Mouse (Mus musculus) embryonic facial prominence, embryonic 15.5 days (tissue): ENCODE measurements around the gene Fancc. TPM values are rescaled to one million over a fixed set of nuclear protein-coding genes. Genes with fewer than 3 reads are reported as not detected.
A peak's percentile ranks its signal among the peaks of the same experiment; 100 is the strongest.

Experiments
- ATAC-seq: fragments of 200-750 bp; cut with Nextera tagmentation; 2 replicates; pipeline ENCODE4 v1.8.0; 2017; ENCODE audit warnings: low read depth, moderate TSS enrichment; ENCODE audit not compliant: insufficient number of reproducible peaks, low FRiP score, low TSS enrichment
- H3K27ac ChIP-seq: fragments of 300-500 bp; sonication (generic); replicated peaks from 2 replicates; pipeline ENCODE4 v1.5.1; 2015; ENCODE audit warnings: mild to moderate bottlenecking, inconsistent platforms
- H3K27me3 ChIP-seq: fragments of 300-500 bp; sonication (generic); 2 replicates; pipeline ENCODE4 v1.6.1; 2015; ENCODE audit warnings: inconsistent platforms
- H3K36me3 ChIP-seq: fragments of 300-500 bp; sonication (generic); 2 replicates; pipeline ENCODE4 v1.6.1; 2015; ENCODE audit warnings: mild to moderate bottlenecking, inconsistent platforms
- H3K4me1 ChIP-seq: fragments of 300-500 bp; sonication (generic); 2 replicates; pipeline ENCODE4 v1.6.1; 2015; ENCODE audit warnings: inconsistent platforms
- H3K4me2 ChIP-seq: fragments of 300-500 bp; sonication (generic); replicated peaks from 2 replicates; pipeline ENCODE4 v1.6.1; 2015; ENCODE audit warnings: mild to moderate bottlenecking, inconsistent platforms
- H3K4me3 ChIP-seq: fragments of 300-500 bp; sonication (generic); replicated peaks from 2 replicates; pipeline ENCODE4 v1.5.1; 2015; ENCODE audit warnings: mild to moderate bottlenecking, inconsistent platforms
- H3K9ac ChIP-seq: fragments of 300-500 bp; sonication (generic); 2 replicates; pipeline ENCODE4 v1.6.1; 2015; ENCODE audit warnings: inconsistent platforms
- H3K9me3 ChIP-seq: fragments of 300-500 bp; sonication (generic); replicated peaks from 2 replicates; pipeline ENCODE4 v1.6.1; 2016; ENCODE audit warnings: inconsistent platforms
- WGBS: fragments of 180-500 bp; shearing (Covaris S2); methylation state at CpG from one replicate; pipeline ENCODE4 v1.1.7; 2015; 5-methylcytosine and 5-hydroxymethylcytosine counted together
- polyA plus RNA-seq: library from polyadenylated mRNA; unstranded; fragments of >200 nt; fragmentation: Nextera tagmentation; extraction: Ambion mirVana; gene quantifications from 2 replicates; pipeline ENCODE4 v1.2.1, GENCODE M21; 2015

Gene Fancc
- polyA plus RNA-seq, 1 experiment from 2014 or later = 22.9 TPM

- peaks cover 91% of the 10 kb centered on the region for H3K36me3 ChIP-seq
- 76% methylated on average over 26 of the region's 26 CpGs for WGBS
- H3K9me3 ChIP-seq = no peaks in the 10 kb centered on the region
- H3K27me3 ChIP-seq = no peaks in the 10 kb centered on the region
- H3K4me2 ChIP-seq = no peak overlapping the region
- ATAC-seq = no peak; the same call in 1 of the 2 replicates
- H3K4me3 ChIP-seq = no peak overlapping the region
- no peak overlapping the region for H3K9ac ChIP-seq
- H3K4me1 ChIP-seq = peaks cover 20% of the 10 kb centered on the region; the same call in 1 of the 2 replicates
- no peak overlapping the region for H3K27ac ChIP-seq
Observed at GRCm38 (mm10) chr13:63513374-63514098, 16.5 kb upstream of the Fancc start.

- Histone ChIP-seq H3K36me3 (peaks cover 90% of the 10 kb centered on the region), H3K27ac (no peak overlapping the region; the same call in 1 of the 2 replicates), H3K4me3 (no peak overlapping the region), H3K4me2 (no peak overlapping the region), H3K27me3 (no peaks in the 10 kb centered on the region), H3K4me1 (peaks cover 20% of the 10 kb centered on the region; the same call in 1 of the 2 replicates), H3K9ac (no peak overlapping the region), H3K9me3 (no peaks in the 10 kb centered on the region)
- WGBS = 45% methylated on average over 6 of the region's 6 CpGs
- ATAC-seq = no peak
Observed at GRCm38 (mm10) chr13:63512411-63512810, 15.3 kb upstream of the Fancc start.

GRCm38 (mm10) chr13:63507821-63508220 is 10.7 kb upstream of the Fancc start:
- Histone ChIP-seq H3K4me2 (no peak overlapping the region), H3K9ac (no peak overlapping the region), H3K27ac (no peak overlapping the region), H3K9me3 (no peaks in the 10 kb centered on the region), H3K36me3 (peaks cover 51% of the 10 kb centered on the region), H3K4me3 (no peak overlapping the region), H3K4me1 (no peaks in the 10 kb centered on the region), H3K27me3 (no peaks in the 10 kb centered on the region)
- 89% methylated on average over 5 of the region's 5 CpGs for WGBS
- no peak for ATAC-seq

- peaks cover 44% of the 10 kb centered on the region for H3K36me3 ChIP-seq
- no peak overlapping the region for H3K4me3 ChIP-seq
- no peaks in the 10 kb centered on the region for H3K27me3 ChIP-seq
- no peaks in the 10 kb centered on the region for H3K4me1 ChIP-seq
- H3K27ac ChIP-seq = 0 out of 2 replicates have a peak overlapping the region, but pooled peaks have one; percentile 2
- WGBS = 76% methylated on average over 6 of the region's 6 CpGs
- no peaks in the 10 kb centered on the region for H3K9me3 ChIP-seq
- H3K4me2 ChIP-seq = no peak overlapping the region
- H3K9ac ChIP-seq = no peak overlapping the region
- ATAC-seq = no peak
Observed at GRCm38 (mm10) chr13:63507001-63507556, 10.0 kb upstream of the Fancc start.

GRCm38 (mm10) chr13:63506364-63506763 is 9.3 kb upstream of the Fancc start:
- Histone ChIP-seq H3K36me3 (peaks cover 37% of the 10 kb centered on the region), H3K27ac (0 out of 2 replicates have a peak overlapping the region, but pooled peaks have one; percentile 2), H3K4me1 (no peaks in the 10 kb centered on the region), H3K4me2 (no peak overlapping the region), H3K9me3 (no peaks in the 10 kb centered on the region), H3K4me3 (no peak overlapping the region), H3K27me3 (no peaks in the 10 kb centered on the region), H3K9ac (no peak overlapping the region)
- 32% methylated on average over 1 of the region's 1 CpGs for WGBS
- no peak for ATAC-seq

- WGBS = 96% methylated on average over 2 of the region's 2 CpGs
- no peak for ATAC-seq
- no peak overlapping the region for H3K4me2 ChIP-seq
- H3K4me1 ChIP-seq = no peaks in the 10 kb centered on the region
- no peak overlapping the region for H3K4me3 ChIP-seq
- no peak overlapping the region for H3K27ac ChIP-seq
- no peaks in the 10 kb centered on the region for H3K9me3 ChIP-seq
- H3K36me3 ChIP-seq = peaks cover 2% of the 10 kb centered on the region
- H3K9ac ChIP-seq = no peak overlapping the region
- H3K27me3 ChIP-seq = no peaks in the 10 kb centered on the region
Observed at GRCm38 (mm10) chr13:63502391-63502790, 5.3 kb upstream of the Fancc start.

GRCm38 (mm10) chr13:63499489-63499888 is 2.4 kb upstream of the Fancc start:
- Histone ChIP-seq H3K4me2 (no peak overlapping the region), H3K4me3 (no peak overlapping the region), H3K27ac (no peak overlapping the region), H3K27me3 (no peaks in the 10 kb centered on the region), H3K9me3 (no peaks in the 10 kb centered on the region), H3K4me1 (peaks cover 12% of the 10 kb centered on the region), H3K36me3 (no peaks in the 10 kb centered on the region), H3K9ac (no peak overlapping the region)
- WGBS = 82% methylated on average over 2 of the region's 2 CpGs
- no peak for ATAC-seq

GRCm38 (mm10) chr13:63487707-63488042 is 9.4 kb downstream of the Fancc start:
- H3K4me2 ChIP-seq = no peak overlapping the region
- no peak overlapping the region for H3K4me3 ChIP-seq
- H3K36me3 ChIP-seq = no peaks in the 10 kb centered on the region
- no peaks in the 10 kb centered on the region; the same call in 1 of the 2 replicates for H3K27me3 ChIP-seq
- H3K9me3 ChIP-seq = no peaks in the 10 kb centered on the region
- 58% methylated on average over 7 of the region's 7 CpGs for WGBS
- 0 out of 2 replicates have a peak, but pooled peaks cover 9% of the 10 kb centered on the region for H3K4me1 ChIP-seq
- H3K9ac ChIP-seq = no peak overlapping the region
- no peak for ATAC-seq
- no peak overlapping the region for H3K27ac ChIP-seq

GRCm38 (mm10) chr13:63486791-63487706 is 10.0 kb downstream of the Fancc start:
- Histone ChIP-seq H3K27ac (no peak overlapping the region), H3K4me3 (0 out of 2 replicates have a peak overlapping the region, but pooled peaks have one; percentile 7), H3K4me2 (peak overlapping the region; percentile 15), H3K9ac (no peak overlapping the region), H3K9me3 (no peaks in the 10 kb centered on the region), H3K36me3 (no peaks in the 10 kb centered on the region), H3K27me3 (no peaks in the 10 kb centered on the region; the same call in 1 of the 2 replicates), H3K4me1 (0 out of 2 replicates have a peak, but pooled peaks cover 9% of the 10 kb centered on the region)
- 19% methylated on average over 18 of the region's 18 CpGs for WGBS
- no peak for ATAC-seq

GRCm38 (mm10) chr13:63475356-63475755 is 21.7 kb downstream of the Fancc start:
- H3K4me2 ChIP-seq = no peak overlapping the region
- 46% methylated on average over 8 of the region's 8 CpGs for WGBS
- H3K27ac ChIP-seq = no peak overlapping the region
- H3K36me3 ChIP-seq = no peaks in the 10 kb centered on the region
- no peak overlapping the region for H3K9ac ChIP-seq
- H3K9me3 ChIP-seq = no peaks in the 10 kb centered on the region
- H3K4me3 ChIP-seq = no peak overlapping the region
- no peak for ATAC-seq
- 0 out of 2 replicates have a peak, but pooled peaks cover 3% of the 10 kb centered on the region for H3K4me1 ChIP-seq
- H3K27me3 ChIP-seq = no peaks in the 10 kb centered on the region

GRCm38 (mm10) chr13:63452898-63453297 is 44.2 kb downstream of the Fancc start:
- no peaks in the 10 kb centered on the region for H3K36me3 ChIP-seq
- H3K4me2 ChIP-seq = no peak overlapping the region
- no peak overlapping the region for H3K4me3 ChIP-seq
- ATAC-seq = no peak
- H3K27me3 ChIP-seq = no peaks in the 10 kb centered on the region
- no peak overlapping the region for H3K27ac ChIP-seq
- no peak overlapping the region for H3K9ac ChIP-seq
- WGBS = 67% methylated on average over 5 of the region's 5 CpGs
- H3K9me3 ChIP-seq = no peaks in the 10 kb centered on the region
- H3K4me1 ChIP-seq = 0 out of 2 replicates have a peak, but pooled peaks cover 5% of the 10 kb centered on the region
